Mouse (Mus musculus): Measurements from ENCODE around the gene Gm42791. TPM values are rescaled to one million over a fixed set of nuclear protein-coding genes. Genes with fewer than 3 reads are reported as not detected.

The Gm42791 gene
- total RNA-seq, 2 experiments from 2014 or later, result 4.1 to 6.0 TPM

- DNase-seq, result no peak
- intact Hi-C loops (cut with DNase I), result no loop called here
These were observed 11.8 kb downstream of the Gm42791 start for GRCm38 (mm10) chr5:148983108-148983664.

- intact Hi-C loops (cut with DNase I), result no loop called here
- no peak for DNase-seq
These were observed 12.6 kb downstream of the Gm42791 start for GRCm38 (mm10) chr5:148982396-148982795.

GRCm38 (mm10) chr5:148980607-148981006 is 14.3 kb downstream of the Gm42791 start:
- no peak for DNase-seq
- intact Hi-C loops (cut with DNase I), result no loop called here

GRCm38 (mm10) chr5:148978458-148979165 is 16.3 kb downstream of the Gm42791 start:
- intact Hi-C loops (cut with DNase I), result no loop called here
- no peak for DNase-seq

- DNase-seq, result peak; percentile 51 to 62
- intact Hi-C loops (cut with DNase I), result no loop called here
These were observed 17.1 kb downstream of the Gm42791 start for GRCm38 (mm10) chr5:148977698-148978457.

GRCm38 (mm10) chr5:148976876-148977275 is 18.1 kb downstream of the Gm42791 start:
- no peak for DNase-seq
- intact Hi-C loops (cut with DNase I), result no loop called here

GRCm38 (mm10) chr5:148975035-148975434 is 19.9 kb downstream of the Gm42791 start:
- intact Hi-C loops (cut with DNase I), result no loop called here
- DNase-seq, result no peak

- intact Hi-C loops (cut with DNase I), result no loop called here
- DNase-seq, result no peak
These were observed 21.8 kb downstream of the Gm42791 start for GRCm38 (mm10) chr5:148973019-148973668.

- intact Hi-C loops (cut with DNase I), result no loop called here
These were observed 22.8 kb downstream of the Gm42791 start for GRCm38 (mm10) chr5:148972167-148972566.

GRCm38 (mm10) chr5:148969648-148970047 is 25.3 kb downstream of the Gm42791 start:
- DNase-seq, result peak; percentile 62 to 67
- intact Hi-C loops (cut with DNase I), result no loop called here

More at GRCm38 (mm10) chr5:148972167-148972566, 22.8 kb downstream of the Gm42791 start:
- DNase-seq, result no peak

GRCm38 (mm10) chr5:148968958-148969576 is 25.9 kb downstream of the Gm42791 start:
- DNase-seq, result no peak
- intact Hi-C loops (cut with DNase I), result no loop called here

- no peak for DNase-seq
- intact Hi-C loops (cut with DNase I), result no loop called here
These were observed 26.8 kb downstream of the Gm42791 start for GRCm38 (mm10) chr5:148968179-148968578.

GRCm38 (mm10) chr5:148966395-148966794 is 28.6 kb downstream of the Gm42791 start:
- peak in 1 of 2 experiments; percentile 32 for DNase-seq
- intact Hi-C loops (cut with DNase I), result no loop called here

GRCm38 (mm10) chr5:148965691-148966333 is 29.1 kb downstream of the Gm42791 start:
- peak; percentile 76 to 80 for DNase-seq
- intact Hi-C loops (cut with DNase I), result no loop called here

- DNase-seq, result peak in 1 of 2 experiments; percentile 44
- intact Hi-C loops (cut with DNase I), result no loop called here
These were observed 29.8 kb downstream of the Gm42791 start for GRCm38 (mm10) chr5:148965089-148965591.

GRCm38 (mm10) chr5:148964251-148964650 is 30.7 kb downstream of the Gm42791 start:
- intact Hi-C loops (cut with DNase I), result no loop called here
- DNase-seq, result no peak

- DNase-seq, result no peak
- intact Hi-C loops (cut with DNase I), result no loop called here
These were observed 34.7 kb downstream of the Gm42791 start for GRCm38 (mm10) chr5:148960211-148960610.

- intact Hi-C loops (cut with DNase I), result no loop called here
- DNase-seq, result peak; percentile 57 to 60
These were observed 35.6 kb downstream of the Gm42791 start for GRCm38 (mm10) chr5:148959068-148959990.

- DNase-seq, result no peak
- intact Hi-C loops (cut with DNase I), result no loop called here
These were observed 36.6 kb downstream of the Gm42791 start for GRCm38 (mm10) chr5:148958355-148958754.
